Mouse (Mus musculus): ENCODE measurements around the gene Rxrb. TPM values are rescaled to one million over a fixed set of nuclear protein-coding genes. Genes with fewer than 3 reads are reported as not detected.
A peak's percentile ranks its signal among the peaks of the same experiment; 100 is the strongest.
"Not testable (repeated sequence)": the region's sequence is repeated elsewhere in the genome, so short reads cannot be mapped to it uniquely, and the experiment has no call there.

The Rxrb gene
- polyA plus RNA-seq (2011; ENCODE audit: insufficient read length, low read depth, missing spikeins): 24.8 and 26.1 TPM in 2 replicates

- peak within 1 kb of the TSS; percentile 75 for H3K4me3 ChIP-seq (ENCODE audit: insufficient read depth, low read length)
- TF ChIP-seq CTCF (IDR thresholded peaks at IDR 0.05; ENCODE audit: borderline replicate concordance, insufficient read depth, low read length) (no peak), POLR2A (IDR thresholded peaks at IDR 0.05; ENCODE audit: low read depth, low read length) (peak; percentile 73)
- peak within 1 kb of the TSS; percentile 86 for H3K27ac ChIP-seq (ENCODE audit: insufficient read depth, low read length)
- peaks cover 20% of the 10 kb centered on the region for H3K4me1 ChIP-seq (ENCODE audit: control insufficient read depth, insufficient read depth, low read length)
These were observed at the start of gene Rxrb, which contains the start of gene Slc39a7 for GRCm38 (mm10) chr17:34031465-34032173. Gene Rxrb, plus strand, starts transcription at chr17:34031812. Gene Slc39a7, minus strand, starts transcription at chr17:34031682.

- not testable (repeated sequence) for H3K4me1 ChIP-seq (ENCODE audit: control insufficient read depth, insufficient read depth, low read length); H3K27ac ChIP-seq (ENCODE audit: insufficient read depth, low read length); H3K4me3 ChIP-seq (ENCODE audit: insufficient read depth, low read length)
- peak; percentile 20; the same call in 1 of the 2 replicates for TF ChIP-seq CTCF (IDR thresholded peaks at IDR 0.05; ENCODE audit: borderline replicate concordance, insufficient read depth, low read length)
These were observed 49.5 kb upstream of the Rxrb start for GRCm38 (mm10) chr17:33982136-33982535.

GRCm38 (mm10) chr17:33991788-33992664 lies 39.6 kb upstream of the Rxrb start:
- TF ChIP-seq CTCF (IDR thresholded peaks at IDR 0.05; ENCODE audit: borderline replicate concordance, insufficient read depth, low read length) (peak; percentile 60; the same call in 1 of the 2 replicates), POLR2A (IDR thresholded peaks at IDR 0.05; ENCODE audit: low read depth, low read length) (no peak)
- no peak overlapping the region for H3K27ac ChIP-seq (ENCODE audit: insufficient read depth, low read length)
- no peak overlapping the region for H3K4me3 ChIP-seq (ENCODE audit: insufficient read depth, low read length)
- no peaks in the 10 kb centered on the region for H3K4me1 ChIP-seq (ENCODE audit: control insufficient read depth, insufficient read depth, low read length)

- Histone ChIP-seq H3K4me1 (ENCODE audit: control insufficient read depth, insufficient read depth, low read length) (no peaks in the 10 kb centered on the region), H3K27ac (ENCODE audit: insufficient read depth, low read length) (no peak overlapping the region), H3K4me3 (ENCODE audit: insufficient read depth, low read length) (no peak overlapping the region)
- TF ChIP-seq POLR2A (IDR thresholded peaks at IDR 0.05; ENCODE audit: low read depth, low read length): no peak
These were observed 36.7 kb upstream of the Rxrb start for GRCm38 (mm10) chr17:33994959-33995358.

GRCm38 (mm10) chr17:33995651-33996050 lies 36.0 kb upstream of the Rxrb start:
- H3K4me3 ChIP-seq (ENCODE audit: insufficient read depth, low read length): no peak overlapping the region
- H3K4me1 ChIP-seq (ENCODE audit: control insufficient read depth, insufficient read depth, low read length): no peaks in the 10 kb centered on the region
- no peak overlapping the region for H3K27ac ChIP-seq (ENCODE audit: insufficient read depth, low read length)
- TF ChIP-seq CTCF (IDR thresholded peaks at IDR 0.05; ENCODE audit: borderline replicate concordance, insufficient read depth, low read length) (no peak), POLR2A (IDR thresholded peaks at IDR 0.05; ENCODE audit: low read depth, low read length) (no peak)

GRCm38 (mm10) chr17:33997025-33997424 lies 34.6 kb upstream of the Rxrb start:
- not testable (repeated sequence) for H3K4me3 ChIP-seq (ENCODE audit: insufficient read depth, low read length); H3K4me1 ChIP-seq (ENCODE audit: control insufficient read depth, insufficient read depth, low read length); H3K27ac ChIP-seq (ENCODE audit: insufficient read depth, low read length)

GRCm38 (mm10) chr17:33998697-33999096 lies 32.9 kb upstream of the Rxrb start:
- H3K4me1 ChIP-seq (ENCODE audit: control insufficient read depth, insufficient read depth, low read length); H3K27ac ChIP-seq (ENCODE audit: insufficient read depth, low read length): not testable (repeated sequence)
- peak overlapping the region; percentile 57; the same call in 1 of the 2 replicates for H3K4me3 ChIP-seq (ENCODE audit: insufficient read depth, low read length)

GRCm38 (mm10) chr17:33999341-34000149 lies 32.1 kb upstream of the Rxrb start:
- TF ChIP-seq CTCF (IDR thresholded peaks at IDR 0.05; ENCODE audit: borderline replicate concordance, insufficient read depth, low read length) (no peak), POLR2A (IDR thresholded peaks at IDR 0.05; ENCODE audit: low read depth, low read length) (no peak)
- Histone ChIP-seq H3K4me1 (ENCODE audit: control insufficient read depth, insufficient read depth, low read length) (no peaks in the 10 kb centered on the region), H3K27ac (ENCODE audit: insufficient read depth, low read length) (no peak overlapping the region), H3K4me3 (ENCODE audit: insufficient read depth, low read length) (peak overlapping the region; percentile 57)

- Histone ChIP-seq H3K27ac (ENCODE audit: insufficient read depth, low read length) (no peak within 1 kb of the TSS), H3K4me3 (ENCODE audit: insufficient read depth, low read length) (peak within 1 kb of the TSS; percentile 57), H3K4me1 (ENCODE audit: control insufficient read depth, insufficient read depth, low read length) (no peaks in the 10 kb centered on the region)
- TF ChIP-seq POLR2A (IDR thresholded peaks at IDR 0.05; ENCODE audit: low read depth, low read length): peak; percentile 96
- TF ChIP-seq CTCF (IDR thresholded peaks at IDR 0.05; ENCODE audit: borderline replicate concordance, insufficient read depth, low read length): no peak
These were observed 31.5 kb upstream of the Rxrb start, which contains the start of gene H2-K1 for GRCm38 (mm10) chr17:34000150-34000537. Gene H2-K1, minus strand, starts transcription at chr17:34000347.

- H3K27ac ChIP-seq (ENCODE audit: insufficient read depth, low read length); H3K4me1 ChIP-seq (ENCODE audit: control insufficient read depth, insufficient read depth, low read length); H3K4me3 ChIP-seq (ENCODE audit: insufficient read depth, low read length): not testable (repeated sequence)
These were observed 30.8 kb upstream of the Rxrb start for GRCm38 (mm10) chr17:34000796-34001195.
